Mouse (Mus musculus) hindlimb bud, embryonic 11.5 days (tissue): ENCODE data around the gene Smurf1.

Experiments used
- DNase-seq: peaks from one replicate; pipeline ENCODE4 v3.0.0-alpha.2; 2012; ENCODE audit warnings: low read depth, low spot score; ENCODE audit errors: extremely low spot score

The Smurf1 gene

GRCm38 (mm10) chr5:144915828-144916227, 49.8 kb downstream of the Smurf1 start:
- no peak for DNase-seq

GRCm38 (mm10) chr5:144914433-144914906, 51.2 kb downstream of the Smurf1 start:
- DNase-seq = no peak

- DNase-seq = no peak
These were observed 51.7 kb downstream of the Smurf1 start for GRCm38 (mm10) chr5:144913923-144914322.

- DNase-seq = no peak
These were observed 52.3 kb downstream of the Smurf1 start for GRCm38 (mm10) chr5:144913361-144913760.

- no peak for DNase-seq
These were observed 52.9 kb downstream of the Smurf1 start for GRCm38 (mm10) chr5:144912519-144913310.

GRCm38 (mm10) chr5:144909521-144909920, 56.1 kb downstream of the Smurf1 start:
- DNase-seq = no peak

GRCm38 (mm10) chr5:144907591-144907990, 58.1 kb downstream of the Smurf1 start:
- no peak for DNase-seq

- no peak for DNase-seq
These were observed 61.1 kb downstream of the Smurf1 start for GRCm38 (mm10) chr5:144904356-144905134.

- no peak for DNase-seq
These were observed 63.9 kb downstream of the Smurf1 start for GRCm38 (mm10) chr5:144901791-144902190.

- DNase-seq = no peak
These were observed 64.6 kb downstream of the Smurf1 start for GRCm38 (mm10) chr5:144901035-144901434.

- no peak for DNase-seq
These were observed 67.1 kb downstream of the Smurf1 start for GRCm38 (mm10) chr5:144898448-144899052.

- DNase-seq = no peak
These were observed 67.8 kb downstream of the Smurf1 start for GRCm38 (mm10) chr5:144897881-144898280.

- no peak for DNase-seq
These were observed 74.4 kb downstream of the Smurf1 start for GRCm38 (mm10) chr5:144891276-144891675.

- DNase-seq = no peak
These were observed 79.5 kb downstream of the Smurf1 start for GRCm38 (mm10) chr5:144885968-144886650.

GRCm38 (mm10) chr5:144884629-144885217, 80.9 kb downstream of the Smurf1 start:
- DNase-seq = no peak

GRCm38 (mm10) chr5:144881670-144882399, 83.8 kb downstream of the Smurf1 start:
- no peak for DNase-seq

- DNase-seq = no peak
These were observed 88.6 kb downstream of the Smurf1 start for GRCm38 (mm10) chr5:144877021-144877420.

- peak; percentile 49 for DNase-seq
These were observed 89.8 kb downstream of the Smurf1 start for GRCm38 (mm10) chr5:144875892-144876291.

- DNase-seq = no peak
These were observed 90.4 kb downstream of the Smurf1 start for GRCm38 (mm10) chr5:144875227-144875626.

GRCm38 (mm10) chr5:144872867-144873266, 92.8 kb downstream of the Smurf1 start:
- no peak for DNase-seq
